Mouse (Mus musculus): ENCODE measurements at regions not wholly inside any gene's neighbourhood (a gene's known extent, or its start where the extent isn't known, plus 50 kb on each side); places are given as distances from the start of the nearest gene placed in this dataset.

DNA sequence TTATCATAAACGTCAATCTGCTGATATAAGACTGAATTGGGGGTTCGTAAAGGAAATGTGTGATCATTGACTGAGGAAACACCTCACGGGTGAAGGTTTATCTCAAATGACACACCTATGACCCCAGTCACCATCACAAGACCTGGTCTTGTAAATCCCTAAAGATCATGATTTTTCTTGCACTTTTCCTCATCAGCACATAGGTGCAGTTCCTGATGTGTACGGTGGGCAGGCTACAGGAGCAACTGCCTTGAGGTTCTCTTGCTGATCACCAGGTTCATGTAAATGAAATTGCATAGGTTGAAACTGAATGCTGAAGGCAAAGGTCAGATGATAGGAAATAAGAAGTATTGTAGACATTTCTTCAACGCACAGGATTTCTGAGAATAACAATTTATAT is 277.1 kb downstream of the Rnf152 start:
- 63% methylated on average over 5 of the region's 5 CpGs for WGBS

DNA sequence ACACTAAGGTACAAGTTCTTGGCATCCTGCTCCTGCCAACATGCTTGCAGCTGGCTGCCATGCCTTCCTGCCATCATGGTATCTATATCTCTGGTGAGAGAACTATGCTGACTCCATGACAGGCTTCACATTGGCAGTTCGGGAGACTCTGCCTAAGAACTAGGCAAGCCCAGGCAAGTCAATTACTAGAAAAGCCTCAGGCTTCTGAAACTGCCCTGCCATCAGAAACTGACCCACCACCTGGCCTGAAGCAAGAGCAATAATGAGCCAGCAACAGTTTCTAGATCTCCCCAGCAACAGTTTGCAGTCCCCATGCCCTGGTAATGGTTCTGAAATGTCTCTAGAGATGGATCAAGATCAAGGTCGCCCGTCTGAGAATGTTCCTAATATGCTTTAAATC is 280.8 kb downstream of the Rnf152 start:
- WGBS: 82% methylated on average over 3 of the region's 3 CpGs
- Histone ChIP-seq H3K4me2 (no peak overlapping the region), H3K36me3 (ENCODE audit: insufficient read depth) (no peaks in the 10 kb centered on the region), H3K4me1 (ENCODE audit: insufficient read depth) (no peaks in the 10 kb centered on the region), H3K27ac (ENCODE audit: low read depth) (no peak overlapping the region), H3K9ac (no peak overlapping the region), H3K27me3 (ENCODE audit: insufficient read depth, low read length) (no peaks in the 10 kb centered on the region), H3K4me3 (ENCODE audit: low read depth, low read length) (no peak overlapping the region), H3K9me3 (ENCODE audit: low read depth, low read length) (no peaks in the 10 kb centered on the region)
- no peak for ATAC-seq (ENCODE audit: insufficient read depth)
- TF ChIP-seq CTCF (IDR thresholded peaks at IDR 0.05; ENCODE audit: low read depth): no peak
- no peak for DNase-seq

More for the DNA sequence above, 277.1 kb downstream of the Rnf152 start:
- no peak overlapping the region for H3K9ac ChIP-seq
- no peak for ATAC-seq (ENCODE audit: insufficient read depth)
- no peaks in the 10 kb centered on the region for H3K9me3 ChIP-seq (ENCODE audit: low read depth, low read length)
- H3K4me2 ChIP-seq: no peak overlapping the region
- no peaks in the 10 kb centered on the region for H3K36me3 ChIP-seq (ENCODE audit: insufficient read depth)
- no peak for DNase-seq
- no peaks in the 10 kb centered on the region for H3K4me1 ChIP-seq (ENCODE audit: insufficient read depth)
- no peak for TF ChIP-seq CTCF (IDR thresholded peaks at IDR 0.05; ENCODE audit: low read depth)
- no peaks in the 10 kb centered on the region for H3K27me3 ChIP-seq (ENCODE audit: insufficient read depth, low read length)
- H3K4me3 ChIP-seq (ENCODE audit: low read depth, low read length): no peak overlapping the region
- H3K27ac ChIP-seq (ENCODE audit: low read depth): no peak overlapping the region

DNA sequence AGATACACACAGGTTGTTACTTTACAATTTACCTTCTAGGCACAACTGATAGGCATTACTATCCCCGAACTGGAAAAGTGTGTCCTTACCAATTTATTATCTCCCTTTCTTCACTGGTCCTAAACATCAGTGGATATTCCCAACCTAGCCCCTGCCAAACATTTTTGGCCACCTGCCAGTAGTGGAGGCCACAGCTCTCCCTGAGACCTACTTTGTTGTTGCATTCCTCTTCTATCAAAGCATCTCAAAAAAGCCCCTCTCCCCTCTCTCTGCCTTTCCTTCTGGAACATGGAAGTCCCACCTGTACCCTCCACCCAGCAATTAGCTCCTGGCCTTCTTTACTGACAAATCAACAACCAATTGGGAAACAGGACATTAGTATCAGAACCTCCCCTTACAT is 282.2 kb downstream of the Rnf152 start:
- Histone ChIP-seq H3K27me3 (ENCODE audit: insufficient read depth, low read length) (no peaks in the 10 kb centered on the region), H3K9me3 (ENCODE audit: low read depth, low read length) (no peaks in the 10 kb centered on the region), H3K4me3 (ENCODE audit: low read depth, low read length) (no peak overlapping the region), H3K27ac (ENCODE audit: low read depth) (no peak overlapping the region), H3K9ac (no peak overlapping the region), H3K36me3 (ENCODE audit: insufficient read depth) (no peaks in the 10 kb centered on the region), H3K4me1 (ENCODE audit: insufficient read depth) (no peaks in the 10 kb centered on the region), H3K4me2 (no peak overlapping the region)
- no peak for TF ChIP-seq CTCF (IDR thresholded peaks at IDR 0.05; ENCODE audit: low read depth)
- ATAC-seq (ENCODE audit: insufficient read depth) (no peak), DNase-seq (peak; percentile 55)
- WGBS: 60% methylated on average over 1 of the region's 1 CpGs

DNA sequence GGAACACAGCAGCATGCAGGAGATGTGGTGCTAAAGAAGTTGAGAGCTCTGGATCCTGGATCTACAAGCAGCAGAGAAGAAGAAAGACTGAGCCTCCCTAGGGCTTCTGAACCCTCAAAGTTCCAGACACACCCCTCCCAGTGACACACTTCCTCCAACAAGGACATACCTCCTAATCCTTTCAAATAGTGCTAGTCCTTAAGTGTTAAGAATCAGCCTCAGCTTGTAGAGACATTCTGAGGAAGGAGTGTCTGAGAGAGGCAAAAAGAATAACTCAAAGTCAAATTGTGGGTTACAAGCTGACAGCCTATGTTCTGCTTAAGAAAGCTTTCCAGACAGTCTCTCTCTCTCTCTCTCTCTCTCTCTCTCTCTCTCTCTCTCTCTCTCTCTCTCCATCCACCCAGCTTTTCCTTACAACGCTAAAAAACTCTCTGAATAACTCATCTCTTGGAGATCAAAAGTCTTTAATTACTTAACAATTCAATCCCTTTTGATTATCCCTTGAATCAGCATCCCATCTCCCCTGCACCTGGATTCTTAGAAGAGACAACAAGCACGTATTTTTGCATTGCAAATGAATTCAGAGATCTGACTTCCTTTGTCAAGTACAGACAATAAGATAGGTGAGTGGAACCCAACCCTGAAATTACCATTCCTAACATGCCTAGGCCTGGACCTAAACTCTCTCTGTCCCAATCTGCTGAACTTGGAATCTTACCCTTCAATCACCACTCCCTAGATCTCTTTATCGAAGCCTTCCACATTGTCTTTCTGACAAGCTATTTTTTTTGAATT is 285.7 kb downstream of the Rnf152 start:
- H3K9me3 ChIP-seq (ENCODE audit: low read depth, low read length): no peaks in the 10 kb centered on the region
- no peak for DNase-seq
- H3K4me1 ChIP-seq (ENCODE audit: insufficient read depth): no peaks in the 10 kb centered on the region
- H3K36me3 ChIP-seq (ENCODE audit: insufficient read depth): no peaks in the 10 kb centered on the region
- H3K4me2 ChIP-seq: no peak overlapping the region
- H3K4me3 ChIP-seq (ENCODE audit: low read depth, low read length): no peak overlapping the region
- H3K27me3 ChIP-seq (ENCODE audit: insufficient read depth, low read length): no peaks in the 10 kb centered on the region
- 52% methylated on average over 3 of the region's 3 CpGs for WGBS
- H3K9ac ChIP-seq: no peak overlapping the region
- no peak for TF ChIP-seq CTCF (IDR thresholded peaks at IDR 0.05; ENCODE audit: low read depth)
- ATAC-seq (ENCODE audit: insufficient read depth): no peak
- no peak overlapping the region for H3K27ac ChIP-seq (ENCODE audit: low read depth)

DNA sequence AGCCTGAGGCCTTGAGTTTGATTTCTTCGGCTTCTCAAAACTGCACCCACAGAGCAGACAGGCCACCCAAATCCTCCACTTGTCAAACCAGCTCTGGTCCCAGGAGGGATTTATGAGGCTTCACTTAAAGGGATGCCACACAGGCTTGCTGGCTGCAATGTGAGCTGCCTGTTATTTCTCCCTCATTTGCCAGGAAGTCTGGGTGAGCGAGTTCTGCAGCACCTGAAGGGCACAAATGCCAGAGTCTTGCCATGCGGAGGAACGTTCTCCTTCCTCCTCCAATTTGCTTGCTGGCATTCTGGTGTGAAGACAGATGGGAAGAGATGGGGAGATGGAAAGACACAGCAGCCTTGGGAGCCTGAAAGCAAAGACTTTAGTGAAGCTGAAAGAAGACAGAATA is 288.6 kb downstream of the Rnf152 start:
- ATAC-seq (ENCODE audit: insufficient read depth) (no peak), DNase-seq (no peak)
- no peak overlapping the region for H3K9ac ChIP-seq
- WGBS: 48% methylated on average over 4 of the region's 4 CpGs
- no peak overlapping the region for H3K4me3 ChIP-seq (ENCODE audit: low read depth, low read length)
- TF ChIP-seq CTCF (IDR thresholded peaks at IDR 0.05; ENCODE audit: low read depth): no peak
- H3K36me3 ChIP-seq (ENCODE audit: insufficient read depth): no peaks in the 10 kb centered on the region
- H3K4me1 ChIP-seq (ENCODE audit: insufficient read depth): no peaks in the 10 kb centered on the region
- H3K4me2 ChIP-seq: no peak overlapping the region
- no peaks in the 10 kb centered on the region for H3K27me3 ChIP-seq (ENCODE audit: insufficient read depth, low read length)
- H3K27ac ChIP-seq (ENCODE audit: low read depth): no peak overlapping the region
- no peaks in the 10 kb centered on the region for H3K9me3 ChIP-seq (ENCODE audit: low read depth, low read length)

DNA sequence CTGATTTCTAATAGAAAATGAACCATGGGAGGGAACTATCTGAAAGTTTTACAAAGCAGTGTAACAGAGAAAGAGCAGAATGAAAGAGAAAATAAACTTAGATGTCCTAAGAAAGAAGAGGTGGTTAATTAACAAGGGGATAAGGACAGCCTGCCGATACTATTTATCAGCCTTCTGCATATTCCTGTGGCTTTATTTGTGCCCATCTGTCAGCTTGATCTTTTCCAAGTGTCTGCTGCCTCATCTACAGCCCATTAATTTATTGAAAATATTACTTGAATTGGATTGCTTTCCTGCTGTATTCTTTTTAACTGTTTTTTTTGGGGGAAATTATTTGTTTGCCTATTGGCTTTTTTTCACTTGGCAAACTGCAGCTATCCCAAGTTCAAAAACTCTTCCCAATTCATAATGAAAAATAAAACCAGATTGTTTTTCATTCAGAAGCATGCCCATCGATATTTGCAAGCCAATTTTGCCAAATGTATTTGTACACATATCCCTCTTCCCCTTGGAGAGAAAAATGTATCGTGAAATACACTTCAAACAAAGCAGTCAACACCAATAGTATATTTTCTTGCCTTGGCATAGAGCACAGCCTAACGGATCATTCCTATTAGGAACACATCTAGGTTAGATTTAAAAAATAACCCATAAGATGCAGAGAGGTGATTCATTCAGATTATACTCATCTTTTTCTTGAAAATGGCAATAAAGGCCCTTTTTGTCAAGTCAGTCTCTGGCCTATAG is 289.3 kb downstream of the Rnf152 start:
- Histone ChIP-seq H3K9ac (no peak overlapping the region), H3K27me3 (ENCODE audit: insufficient read depth, low read length) (no peaks in the 10 kb centered on the region), H3K4me1 (ENCODE audit: insufficient read depth) (no peaks in the 10 kb centered on the region), H3K4me3 (ENCODE audit: low read depth, low read length) (no peak overlapping the region), H3K36me3 (ENCODE audit: insufficient read depth) (no peaks in the 10 kb centered on the region), H3K9me3 (ENCODE audit: low read depth, low read length) (no peaks in the 10 kb centered on the region), H3K27ac (ENCODE audit: low read depth) (no peak overlapping the region), H3K4me2 (no peak overlapping the region)
- no peak for TF ChIP-seq CTCF (IDR thresholded peaks at IDR 0.05; ENCODE audit: low read depth)
- WGBS: 62% methylated on average over 4 of the region's 4 CpGs
- ATAC-seq (ENCODE audit: insufficient read depth): no peak
- DNase-seq: no peak

DNA sequence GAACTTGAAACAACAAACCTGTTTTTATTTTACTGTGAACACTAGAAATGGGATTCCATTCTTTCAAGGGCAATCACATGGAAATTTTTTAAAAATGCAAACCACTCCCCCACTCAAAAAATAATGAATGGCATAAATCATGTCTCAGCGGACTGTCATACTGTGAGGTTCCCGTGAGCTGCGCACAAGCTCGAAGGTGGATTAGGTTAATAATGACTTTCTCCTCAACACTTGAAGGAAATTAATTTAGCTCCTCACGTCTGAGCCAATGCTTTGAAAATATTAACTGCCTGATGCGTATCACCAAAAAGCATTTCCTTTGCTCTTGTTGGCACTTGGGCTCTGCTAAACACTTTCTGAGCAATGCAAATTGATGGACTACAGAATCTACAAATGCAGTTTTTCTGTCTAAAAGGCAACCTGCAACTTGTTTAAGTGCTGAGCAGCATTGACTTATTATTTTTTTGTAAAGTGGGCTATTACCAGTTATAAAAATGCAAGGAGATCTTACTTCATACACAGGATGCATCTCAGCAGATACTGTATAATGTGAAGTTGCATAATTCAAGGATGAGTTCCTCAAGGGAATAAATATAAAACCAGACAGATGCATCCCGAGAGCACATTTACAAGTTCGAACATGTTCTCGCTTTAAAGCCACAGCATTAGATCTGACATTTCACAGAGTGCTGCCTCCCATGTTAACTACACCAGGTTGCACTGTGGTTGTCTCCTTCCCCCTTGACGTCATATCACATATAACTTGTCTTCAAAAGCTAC is 282.4 kb downstream of the Cdh20 start:
- no peaks in the 10 kb centered on the region for H3K36me3 ChIP-seq (ENCODE audit: insufficient read depth)
- H3K9me3 ChIP-seq (ENCODE audit: low read depth, low read length): no peaks in the 10 kb centered on the region
- no peaks in the 10 kb centered on the region for H3K27me3 ChIP-seq (ENCODE audit: insufficient read depth, low read length)
- ATAC-seq (ENCODE audit: insufficient read depth) (no peak), DNase-seq (no peak)
- WGBS: 87% methylated on average over 10 of the region's 10 CpGs
- no peak overlapping the region for H3K4me3 ChIP-seq (ENCODE audit: low read depth, low read length)
- no peak overlapping the region for H3K4me2 ChIP-seq
- TF ChIP-seq CTCF (IDR thresholded peaks at IDR 0.05; ENCODE audit: low read depth): no peak
- no peak overlapping the region for H3K27ac ChIP-seq (ENCODE audit: low read depth)
- H3K4me1 ChIP-seq (ENCODE audit: insufficient read depth): no peaks in the 10 kb centered on the region
- H3K9ac ChIP-seq: no peak overlapping the region

All from lung, embryonic 14.5 days (tissue).